Comparison of ENCODE assay signal across 10 mouse cellular contexts in genomic region chr2:165851811-165852415, GRCm38 (mm10). TPM values are rescaled to one million over a fixed set of nuclear protein-coding genes. Genes with fewer than 3 reads are reported as not detected.
DNase-seq lines count a peak whose midpoint lies in the region; ATAC-seq and TF ChIP-seq lines count a peak whose summit lies in the region.
"Had no signal": no experiment of that assay in that cellular context is flagged by ENCODE, and none has a peak within 500 bp of the region (broad histone marks: within the 10 kb centered on the region; RNA-seq: fewer than 3 reads in every experiment).

No protein-coding gene starts in this region.

- TF ChIP-seq CTCF in heart, postnatal 0 days (IDR thresholded peaks at IDR 0.05; ENCODE audit: low read depth), result no peak

- no peak for ATAC-seq in forebrain, embryonic 15.5 days (replicated peaks)
- no peak for ATAC-seq in forebrain, embryonic 11.5 days (replicated peaks; ENCODE audit: low FRiP score)
- no peak for ATAC-seq in midbrain, embryonic 12.5 days (ENCODE audit: low FRiP score, low read depth)
- ATAC-seq in heart, postnatal 0 days (ENCODE audit: insufficient read depth, low read depth), result peak; percentile 40; the same call in 1 of the 2 replicates
- no peak for ATAC-seq in stomach, embryonic 15.5 days (ENCODE audit: insufficient read depth, low FRiP score, low read depth)
- ATAC-seq: activated CD4-positive, CD25-positive, alpha-beta regulatory T cell, adult 4 months; intestine, embryonic 15.5 days had no signal

- DNase-seq in forebrain, embryonic 11.5 days (ENCODE audit: low spot score), result no peak
- no peak for DNase-seq in midbrain, embryonic 10.5 days (ENCODE audit: low spot score)
- peak; percentile 32 for DNase-seq in heart, postnatal 0 days (ENCODE audit: low spot score)
- DNase-seq in kidney, adult 11 months, result no peak
- DNase-seq in right cerebral cortex, postnatal 10 days (ENCODE audit: low spot score in 2 of 2), result no peak

- peaks cover 4% of the 10 kb centered on the region; the same call in 1 of the 2 replicates for H3K36me3 ChIP-seq in forebrain, embryonic 15.5 days
- H3K36me3 ChIP-seq in forebrain, embryonic 11.5 days (ENCODE audit: control insufficient read depth, insufficient read depth, low read length), result no peaks in the 10 kb centered on the region; the same call in 1 of the 2 replicates
- H3K36me3 ChIP-seq in midbrain, embryonic 12.5 days, result peaks cover 37% of the 10 kb centered on the region
- peaks cover 76% of the 10 kb centered on the region for H3K36me3 ChIP-seq in midbrain, embryonic 10.5 days
- H3K36me3 ChIP-seq in heart, postnatal 0 days (replicated peaks; ENCODE audit: control insufficient read depth, insufficient read depth, low read length), result peaks cover 17% of the 10 kb centered on the region
- H3K36me3 ChIP-seq in stomach, embryonic 15.5 days, result 0 out of 2 replicates have a peak, but pooled peaks cover 8% of the 10 kb centered on the region

- H3K4me3 ChIP-seq in forebrain, embryonic 15.5 days, result no peak overlapping the region
- no peak overlapping the region for H3K4me3 ChIP-seq in forebrain, embryonic 11.5 days (ENCODE audit: low read depth, low read length)
- no peak overlapping the region for H3K4me3 ChIP-seq in midbrain, embryonic 12.5 days
- no peak overlapping the region for H3K4me3 ChIP-seq in midbrain, embryonic 10.5 days
- no peak overlapping the region for H3K4me3 ChIP-seq in heart, postnatal 0 days (ENCODE audit: low read depth, low read length)
- H3K4me3 ChIP-seq in stomach, embryonic 15.5 days (replicated peaks), result no peak overlapping the region
- H3K4me3 ChIP-seq: intestine, embryonic 15.5 days had no signal

- H3K4me1 ChIP-seq in forebrain, embryonic 15.5 days, result peaks cover 54% of the 10 kb centered on the region
- H3K4me1 ChIP-seq in forebrain, embryonic 11.5 days (replicated peaks; ENCODE audit: control insufficient read depth, insufficient read depth, low read length), result peaks cover 13% of the 10 kb centered on the region
- peaks cover 53% of the 10 kb centered on the region for H3K4me1 ChIP-seq in midbrain, embryonic 12.5 days
- peaks cover 48% of the 10 kb centered on the region for H3K4me1 ChIP-seq in midbrain, embryonic 10.5 days
- peaks cover 66% of the 10 kb centered on the region for H3K4me1 ChIP-seq in heart, postnatal 0 days (ENCODE audit: control insufficient read depth, insufficient read depth)
- peaks cover 43% of the 10 kb centered on the region for H3K4me1 ChIP-seq in stomach, embryonic 15.5 days

- WGBS in forebrain, embryonic 15.5 days, result 77% methylated on average over 13 of the region's 13 CpGs
- 93% methylated on average over 13 of the region's 13 CpGs for WGBS in forebrain, embryonic 11.5 days
- 94% methylated on average over 13 of the region's 13 CpGs for WGBS in midbrain, embryonic 12.5 days
- 95% methylated on average over 13 of the region's 13 CpGs for WGBS in midbrain, embryonic 10.5 days
- WGBS in heart, postnatal 0 days, result 50% methylated on average over 13 of the region's 13 CpGs
- 83% methylated on average over 13 of the region's 13 CpGs for WGBS in stomach, embryonic 15.5 days

- peak overlapping the region; percentile 55 for H3K27ac ChIP-seq in forebrain, embryonic 15.5 days (replicated peaks)
- no peak overlapping the region for H3K27ac ChIP-seq in forebrain, embryonic 11.5 days (ENCODE audit: low read depth, low read length)
- peak overlapping the region; percentile 35; the same call in 1 of the 2 replicates for H3K27ac ChIP-seq in midbrain, embryonic 12.5 days (replicated peaks)
- H3K27ac ChIP-seq in midbrain, embryonic 10.5 days (replicated peaks), result no peak overlapping the region
- H3K27ac ChIP-seq in heart, postnatal 0 days (ENCODE audit: low read depth), result peak overlapping the region; percentile 96
- peak overlapping the region; percentile 32; the same call in 1 of the 2 replicates for H3K27ac ChIP-seq in stomach, embryonic 15.5 days

- no peak; the same call in 1 of the 2 replicates for TF ChIP-seq EP300 in heart, postnatal 0 days (IDR thresholded peaks at IDR 0.05; ENCODE audit: low read depth)

- H3K9me3 ChIP-seq in forebrain, embryonic 15.5 days, result no peaks in the 10 kb centered on the region
- H3K9me3 ChIP-seq in forebrain, embryonic 11.5 days (ENCODE audit: control insufficient read depth, low read length), result no peaks in the 10 kb centered on the region
- no peaks in the 10 kb centered on the region for H3K9me3 ChIP-seq in midbrain, embryonic 12.5 days
- H3K9me3 ChIP-seq in midbrain, embryonic 10.5 days (replicated peaks), result no peaks in the 10 kb centered on the region
- no peaks in the 10 kb centered on the region for H3K9me3 ChIP-seq in heart, postnatal 0 days (replicated peaks; ENCODE audit: control insufficient read depth, low read length)
- no peaks in the 10 kb centered on the region for H3K9me3 ChIP-seq in stomach, embryonic 15.5 days
- H3K9me3 ChIP-seq: intestine, embryonic 15.5 days had no signal

- no peaks in the 10 kb centered on the region for H3K27me3 ChIP-seq in forebrain, embryonic 15.5 days
- no peaks in the 10 kb centered on the region for H3K27me3 ChIP-seq in forebrain, embryonic 11.5 days (ENCODE audit: control insufficient read depth, insufficient read depth, low read length)
- H3K27me3 ChIP-seq in midbrain, embryonic 12.5 days, result no peaks in the 10 kb centered on the region
- no peaks in the 10 kb centered on the region for H3K27me3 ChIP-seq in midbrain, embryonic 10.5 days (ENCODE audit: low read depth, poor library complexity, severe bottlenecking)
- no peaks in the 10 kb centered on the region for H3K27me3 ChIP-seq in heart, postnatal 0 days (ENCODE audit: control insufficient read depth, insufficient read depth, low read length)
- no peaks in the 10 kb centered on the region for H3K27me3 ChIP-seq in stomach, embryonic 15.5 days (replicated peaks)
- H3K27me3 ChIP-seq: intestine, embryonic 15.5 days had no signal

- H3K4me2 ChIP-seq in forebrain, embryonic 15.5 days (replicated peaks), result no peak overlapping the region
- no peak overlapping the region for H3K4me2 ChIP-seq in forebrain, embryonic 11.5 days (ENCODE audit: low read depth, low read length, severe bottlenecking)
- H3K4me2 ChIP-seq in midbrain, embryonic 12.5 days (replicated peaks), result no peak overlapping the region
- peak overlapping the region; percentile 18 for H3K4me2 ChIP-seq in heart, postnatal 0 days (ENCODE audit: low read depth, low read length)
- no peak overlapping the region for H3K4me2 ChIP-seq in stomach, embryonic 15.5 days
- H3K4me2 ChIP-seq: intestine, embryonic 15.5 days had no signal

- H3K9ac ChIP-seq in forebrain, embryonic 15.5 days (replicated peaks), result no peak overlapping the region
- H3K9ac ChIP-seq in forebrain, embryonic 11.5 days (ENCODE audit: low read length), result no peak overlapping the region
- H3K9ac ChIP-seq in midbrain, embryonic 12.5 days (replicated peaks), result no peak overlapping the region
- peak overlapping the region; percentile 43; the same call in 1 of the 2 replicates for H3K9ac ChIP-seq in heart, postnatal 0 days (replicated peaks; ENCODE audit: low read depth, low read length)
- no peak overlapping the region for H3K9ac ChIP-seq in stomach, embryonic 15.5 days
- H3K9ac ChIP-seq: intestine, embryonic 15.5 days had no signal

RNA-seq across cellular contexts. Expression of gene Zmynd8, which starts 46.9 kb away (rescaled TPM):
- 81.0 and 85.9 TPM in 2 replicates for polyA plus RNA-seq in forebrain, embryonic 15.5 days (2015; fragmentation: Nextera tagmentation; extraction: Ambion mirVana)
- 54.3 and 61.5 TPM in 2 replicates for polyA plus RNA-seq in forebrain, embryonic 11.5 days (2014; fragmentation: Nextera tagmentation; extraction: Ambion mirVana)
- 70.6 and 71.2 TPM in 2 replicates for polyA plus RNA-seq in midbrain, embryonic 12.5 days (2016; fragmentation: Nextera tagmentation; extraction: Ambion mirVana)
- polyA plus RNA-seq in midbrain, embryonic 10.5 days (2016; fragmentation: Nextera tagmentation; extraction: Ambion mirVana), result 61.4 and 63.3 TPM in 2 replicates
- total RNA-seq in heart, postnatal 0 days (2014; rRNA removed; ENCODE audit: low replicate concordance), result 19.2 and 48.1 TPM in 2 replicates
- polyA plus RNA-seq in heart, postnatal 0 days (2015; fragmentation: Nextera tagmentation; extraction: Ambion mirVana), result 35.3 and 35.4 TPM in 2 replicates
- 53.6 and 54.5 TPM in 2 replicates for polyA plus RNA-seq in stomach, embryonic 15.5 days (2015; fragmentation: Nextera tagmentation; extraction: Ambion mirVana)

Comparison
In these comparisons a context has a peak if more than half of its experiments do, and no peak if none do; other contexts are left out.
1. H3K27ac ChIP-seq: peak in forebrain, embryonic 15.5 days (single experiment), midbrain, embryonic 12.5 days (single experiment), heart, postnatal 0 days (single experiment) and stomach, embryonic 15.5 days (single experiment); none in forebrain, embryonic 11.5 days (single experiment) and midbrain, embryonic 10.5 days (single experiment).